Mouse (Mus musculus) splenic B cell, adult 2 months (primary cell): ENCODE results near the gene Nr2e3.
A peak's percentile ranks its signal among the peaks of the same experiment; 100 is the strongest.
"Not testable (repeated sequence)": the region's sequence is repeated elsewhere in the genome, so short reads cannot be mapped to it uniquely, and the experiment has no call there.

ENCODE experiments used
- DNase-seq: peaks from one replicate; pipeline ENCODE4 v3.0.0-alpha.2; 2011; ENCODE audit warnings: low read depth, low spot score
- H3K27me3 ChIP-seq: 2 replicates; pipeline ENCODE4 v1.6.1; 2012; ENCODE audit warnings: mild to moderate bottlenecking, low read length, moderate library complexity, mixed read lengths; ENCODE audit not compliant: control insufficient read depth, poor library complexity, insufficient read depth, severe bottlenecking
- H3K36me3 ChIP-seq: 2 replicates; pipeline ENCODE4 v1.6.1; 2012; ENCODE audit warnings: mild to moderate bottlenecking, low read length, moderate library complexity, mixed read lengths; ENCODE audit not compliant: control insufficient read depth, poor library complexity, insufficient read depth, severe bottlenecking

Nr2e3 gene

DNA sequence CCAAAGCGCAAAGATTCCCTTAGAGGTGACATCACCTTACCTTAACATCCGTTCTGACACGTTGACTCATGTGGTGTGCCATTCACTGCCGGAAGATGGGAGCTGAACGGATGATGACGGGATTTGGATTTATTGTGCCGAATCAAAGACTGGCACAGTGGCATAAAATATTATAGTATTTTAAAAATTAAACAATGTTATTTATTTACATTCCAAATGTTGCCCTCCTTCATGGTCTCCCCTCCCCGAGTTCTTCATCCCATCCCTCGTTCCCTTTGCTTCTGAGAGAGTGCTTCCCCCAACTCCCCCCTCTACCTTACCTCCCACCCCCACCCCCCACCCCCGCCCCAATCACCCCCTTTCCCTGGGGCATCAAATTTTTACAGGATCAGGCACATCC lies at the start of gene Nr2e3:
TSS of gene Nr2e3 (minus strand) at position 101 of the 400 bp plus-strand sequence.
- no peak for DNase-seq
- H3K36me3 ChIP-seq, result no peaks in the 10 kb centered on the region

DNA sequence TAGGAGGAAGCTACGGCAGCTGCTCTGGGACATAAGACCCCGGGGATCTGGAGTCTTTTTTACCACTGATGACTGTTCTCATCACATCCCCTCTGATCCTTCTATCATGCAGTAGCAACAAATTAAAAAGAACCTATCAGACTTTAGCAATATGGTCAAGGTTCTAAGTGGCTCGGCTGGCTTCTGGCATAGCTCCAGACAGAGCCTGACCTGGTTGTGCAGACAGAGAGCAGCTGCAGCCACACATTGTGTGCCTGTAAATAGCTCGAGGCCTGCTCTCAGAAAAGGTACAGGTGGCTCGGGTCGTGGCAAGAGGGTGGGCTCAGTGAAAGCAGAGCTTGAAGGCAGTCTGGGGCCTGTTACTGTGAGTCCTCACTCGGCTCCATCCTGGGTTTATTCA lies 48.5 kb upstream of the Nr2e3 start:
- H3K27me3 ChIP-seq, result no peaks in the 10 kb centered on the region
- no peaks in the 10 kb centered on the region for H3K36me3 ChIP-seq
- DNase-seq, result no peak

More for the DNA sequence above, at the start of gene Nr2e3:
- no peaks in the 10 kb centered on the region for H3K27me3 ChIP-seq

DNA sequence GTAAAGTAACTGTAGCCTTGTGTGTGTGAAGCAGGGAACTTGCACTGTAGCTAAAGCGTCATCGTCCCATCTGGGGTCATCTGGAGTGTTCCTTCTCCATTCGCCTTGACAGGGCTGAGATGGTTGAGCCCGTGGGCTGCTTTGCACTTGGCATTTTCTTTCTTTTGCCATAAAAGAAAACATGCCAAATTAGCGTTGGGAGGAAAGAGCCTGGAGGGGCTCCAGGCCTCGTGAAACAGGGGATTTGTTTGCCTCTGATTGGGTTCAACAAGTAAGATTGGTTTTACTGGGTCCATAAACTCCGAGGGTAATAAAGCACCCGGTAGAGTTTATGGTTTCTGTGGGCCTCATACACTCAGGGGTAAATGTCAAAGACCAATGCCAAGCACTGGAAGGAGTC lies 41.9 kb upstream of the Nr2e3 start:
- DNase-seq, result no peak

DNA sequence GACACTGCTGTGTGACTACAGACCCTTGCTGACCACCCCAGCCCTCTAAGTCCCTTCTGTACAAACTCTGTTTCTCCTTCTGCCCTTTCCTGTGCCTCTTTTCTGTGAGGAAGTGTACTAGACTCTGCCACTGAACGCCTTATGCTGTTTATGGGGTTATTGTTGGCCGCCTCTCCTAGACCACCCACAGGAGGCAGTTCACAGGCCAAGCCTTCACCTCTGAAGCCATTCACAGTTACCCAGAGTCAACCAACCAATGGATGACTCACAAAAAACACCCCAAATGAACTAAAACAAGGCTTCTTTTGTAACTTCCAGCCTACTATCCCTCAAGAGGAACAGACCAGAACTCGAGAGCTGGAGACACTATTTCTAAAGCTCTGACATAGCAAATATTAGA lies 41.0 kb upstream of the Nr2e3 start:
- no peaks in the 10 kb centered on the region for H3K27me3 ChIP-seq
- no peaks in the 10 kb centered on the region for H3K36me3 ChIP-seq
- DNase-seq, result no peak

More for the DNA sequence above, 41.9 kb upstream of the Nr2e3 start:
- Histone ChIP-seq H3K27me3 (no peaks in the 10 kb centered on the region), H3K36me3 (no peaks in the 10 kb centered on the region)

DNA sequence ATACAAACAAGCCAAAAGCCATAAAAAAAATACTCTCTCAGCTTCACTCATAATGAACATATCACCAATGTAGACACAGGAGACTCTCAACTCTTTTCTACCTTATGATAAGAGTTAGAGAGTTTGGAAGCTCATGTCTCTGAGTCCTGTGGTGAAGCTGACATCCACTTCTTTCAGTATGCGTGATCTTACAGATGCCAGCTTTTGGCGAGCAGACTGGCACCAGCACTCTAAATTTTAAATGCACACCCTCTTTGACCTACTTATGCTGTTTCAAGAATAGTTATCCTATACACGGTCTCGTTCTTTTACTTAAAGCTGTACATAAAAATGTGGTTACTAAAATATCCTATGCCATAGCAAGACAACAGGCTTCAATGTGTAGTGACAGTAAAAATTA lies 37.3 kb upstream of the Nr2e3 start:
- no peak for DNase-seq
- no peaks in the 10 kb centered on the region for H3K27me3 ChIP-seq
- no peaks in the 10 kb centered on the region for H3K36me3 ChIP-seq

DNA sequence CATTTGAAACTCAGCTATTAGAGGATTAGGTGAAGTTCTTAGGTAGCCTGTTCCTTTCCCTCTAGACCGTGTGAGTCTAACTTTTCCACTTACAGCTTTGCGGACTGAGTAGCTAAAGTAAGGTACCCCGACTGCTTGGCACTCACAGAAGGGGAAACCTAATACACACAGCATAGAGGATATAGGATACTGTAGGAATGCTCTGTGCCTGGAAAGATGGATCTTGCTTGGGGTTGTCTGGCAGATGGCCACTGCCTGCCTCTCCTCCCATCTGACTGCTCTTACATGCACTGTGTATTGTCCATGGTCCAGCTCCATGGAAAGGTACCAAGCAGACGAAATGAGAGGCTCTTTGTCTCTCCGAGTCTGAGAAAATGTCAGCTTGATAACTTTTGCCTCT lies 30.9 kb upstream of the Nr2e3 start:
- Histone ChIP-seq H3K36me3 (no peaks in the 10 kb centered on the region), H3K27me3 (no peaks in the 10 kb centered on the region)
- no peak for DNase-seq

DNA sequence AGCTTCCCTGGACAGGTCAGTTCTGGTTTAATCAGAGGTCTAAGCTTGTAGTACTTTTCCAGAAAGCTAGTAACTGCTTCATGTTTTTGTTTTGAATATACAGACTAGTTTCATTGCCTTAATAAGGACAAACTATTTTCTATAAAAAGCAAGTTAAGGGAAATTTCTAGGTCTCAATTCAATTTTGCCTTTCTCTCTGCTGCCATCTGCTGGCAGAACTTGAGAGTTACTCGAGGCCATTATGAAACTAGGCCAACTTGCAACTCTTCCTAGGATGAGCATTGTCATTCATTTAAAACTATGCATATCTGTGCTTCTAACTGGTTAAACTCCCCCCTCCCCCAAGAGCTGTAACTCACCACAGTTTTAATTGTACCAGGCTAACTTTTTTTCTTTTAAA lies 29.4 kb upstream of the Nr2e3 start:
- H3K27me3 ChIP-seq, result no peaks in the 10 kb centered on the region
- DNase-seq, result peak; percentile 66
- no peaks in the 10 kb centered on the region for H3K36me3 ChIP-seq

DNA sequence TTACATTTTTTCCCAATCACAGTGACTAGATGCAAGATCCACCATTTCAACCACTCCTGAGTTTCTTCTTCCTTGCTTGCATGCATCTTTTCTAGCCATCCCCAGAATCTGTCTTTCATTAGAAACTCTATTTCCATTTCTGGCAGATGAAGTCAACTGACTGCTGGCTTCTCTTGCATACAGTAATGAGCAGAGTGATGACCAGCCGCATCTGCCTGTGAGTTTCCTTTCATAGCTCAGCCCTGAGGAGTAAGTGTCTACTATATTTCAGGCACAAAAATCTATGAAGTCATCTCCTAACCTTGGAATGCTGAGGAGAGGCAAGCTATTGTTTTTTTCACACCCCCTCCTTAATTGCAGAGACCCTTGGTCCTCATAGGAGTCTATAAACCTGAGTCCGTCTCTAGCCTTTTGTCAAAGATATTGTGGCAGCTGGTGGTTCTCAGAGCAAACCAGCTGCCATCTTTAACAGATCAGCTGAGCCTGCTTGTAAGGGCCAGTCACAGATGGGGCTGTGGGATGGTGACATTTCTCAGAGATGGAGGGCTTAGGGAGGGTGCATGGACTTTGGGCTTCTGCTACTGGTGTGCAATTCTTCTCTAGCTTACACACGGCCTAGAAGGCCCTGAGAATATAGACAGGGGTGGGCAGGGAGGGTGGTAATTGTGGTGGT lies 25.6 kb upstream of the Nr2e3 start:
- H3K36me3 ChIP-seq, result no peaks in the 10 kb centered on the region
- DNase-seq, result no peak
- H3K27me3 ChIP-seq, result no peaks in the 10 kb centered on the region

DNA sequence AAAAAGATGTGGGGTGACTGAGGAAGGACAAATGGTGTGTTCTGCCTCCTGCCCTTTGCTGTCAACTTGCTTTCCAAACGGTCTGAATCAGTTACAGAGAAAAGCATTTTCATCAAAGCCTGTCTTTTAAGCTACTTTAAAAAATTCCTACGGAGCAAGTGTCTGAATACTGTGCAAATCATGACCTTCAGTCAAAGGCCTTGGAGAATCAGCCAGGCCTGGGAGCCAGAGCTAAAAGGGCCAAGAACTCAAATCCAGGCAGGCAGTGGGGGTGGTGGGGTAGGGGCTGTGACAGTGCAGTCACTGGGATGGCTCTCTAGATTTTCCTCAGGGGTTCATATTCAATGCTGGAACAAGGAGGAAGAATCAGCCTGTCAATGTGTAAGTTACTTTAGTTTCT lies 20.7 kb upstream of the Nr2e3 start:
- no peaks in the 10 kb centered on the region for H3K36me3 ChIP-seq
- DNase-seq, result no peak
- H3K27me3 ChIP-seq, result no peaks in the 10 kb centered on the region

DNA sequence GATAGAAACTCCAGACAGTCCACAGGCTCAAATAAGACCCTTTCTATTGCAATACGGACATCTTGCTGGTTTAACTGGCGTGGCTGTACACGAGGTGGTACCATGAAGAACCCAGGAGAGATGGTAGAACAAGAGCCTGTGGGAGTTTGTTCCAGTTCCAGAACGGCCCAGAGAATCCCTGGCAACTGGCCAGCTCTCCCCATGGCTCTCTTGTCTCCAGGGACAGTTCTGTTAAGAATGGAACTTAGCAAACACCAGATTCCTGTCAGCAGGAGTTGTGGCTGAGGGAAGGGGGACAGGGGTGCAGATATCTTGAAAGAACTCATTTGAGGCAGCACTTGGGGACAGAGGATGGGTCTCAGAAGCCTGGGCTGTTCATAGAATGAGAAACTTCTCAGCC lies 10.8 kb upstream of the Nr2e3 start:
- no peak for DNase-seq
- Histone ChIP-seq H3K36me3 (no peaks in the 10 kb centered on the region), H3K27me3 (no peaks in the 10 kb centered on the region)

DNA sequence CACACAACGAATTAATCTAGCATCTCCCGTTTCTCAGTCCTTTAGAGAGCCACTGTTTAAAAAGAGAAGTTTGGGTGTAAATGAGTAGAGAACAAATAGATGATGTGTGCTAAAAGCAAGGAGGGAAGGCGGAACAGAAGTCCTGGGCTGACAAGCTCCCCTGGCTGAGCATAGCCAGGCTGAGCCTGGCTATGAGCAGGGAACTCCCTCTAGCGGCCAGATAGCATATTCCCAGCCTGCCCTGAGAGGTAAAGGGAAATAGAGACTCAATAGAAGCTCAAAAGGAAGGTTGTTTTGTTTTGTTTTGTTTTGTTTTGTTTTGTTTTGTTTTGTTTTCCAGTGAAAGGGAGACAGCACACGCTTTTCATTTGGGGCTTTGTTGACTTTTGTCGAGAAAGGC lies 8.9 kb upstream of the Nr2e3 start:
- H3K36me3 ChIP-seq, result no peaks in the 10 kb centered on the region
- no peaks in the 10 kb centered on the region for H3K27me3 ChIP-seq
- peak; percentile 65 for DNase-seq

DNA sequence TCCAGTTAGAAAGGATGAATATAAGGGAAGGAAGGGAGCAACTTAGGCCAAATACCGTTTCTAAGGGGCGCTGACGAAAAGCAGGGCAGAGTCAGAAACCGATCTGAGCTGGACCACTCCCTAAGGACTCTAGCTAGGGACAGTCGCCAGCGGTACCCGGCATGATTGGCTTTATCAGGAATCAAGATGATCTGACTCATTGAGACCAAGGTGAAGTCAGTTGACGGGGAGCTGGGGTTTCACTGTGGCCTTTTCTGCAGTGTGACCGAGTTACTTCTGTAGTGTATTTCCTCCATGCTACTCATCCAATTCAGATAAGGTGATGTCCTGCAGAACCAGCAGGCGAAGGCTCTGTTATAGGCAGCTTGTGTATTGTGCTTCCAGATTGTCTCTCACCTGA lies 4.6 kb upstream of the Nr2e3 start:
- no peak for DNase-seq
- Histone ChIP-seq H3K27me3 (no peaks in the 10 kb centered on the region), H3K36me3 (no peaks in the 10 kb centered on the region)

DNA sequence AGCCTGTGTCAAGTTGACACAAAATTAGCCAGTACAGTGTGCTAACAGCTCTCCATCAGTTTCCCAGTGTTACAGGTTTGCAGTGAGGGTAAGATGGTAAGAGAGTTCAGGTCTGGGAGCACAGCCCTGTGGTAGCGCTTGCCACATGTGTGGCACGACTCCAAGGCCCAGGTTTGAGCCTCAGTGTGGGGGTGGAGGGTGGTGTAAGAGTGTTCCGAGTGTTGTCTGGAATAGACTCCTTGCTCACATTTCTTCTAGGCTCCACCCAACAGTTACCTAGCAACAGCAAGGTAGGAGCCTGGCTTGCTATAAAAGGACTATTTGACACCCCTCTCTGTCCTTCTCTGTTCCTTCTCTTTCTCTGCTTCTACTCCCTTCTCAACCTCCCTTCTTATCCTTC lies 3.9 kb upstream of the Nr2e3 start:
- H3K36me3 ChIP-seq, result no peaks in the 10 kb centered on the region
- DNase-seq, result no peak
- no peaks in the 10 kb centered on the region for H3K27me3 ChIP-seq

DNA sequence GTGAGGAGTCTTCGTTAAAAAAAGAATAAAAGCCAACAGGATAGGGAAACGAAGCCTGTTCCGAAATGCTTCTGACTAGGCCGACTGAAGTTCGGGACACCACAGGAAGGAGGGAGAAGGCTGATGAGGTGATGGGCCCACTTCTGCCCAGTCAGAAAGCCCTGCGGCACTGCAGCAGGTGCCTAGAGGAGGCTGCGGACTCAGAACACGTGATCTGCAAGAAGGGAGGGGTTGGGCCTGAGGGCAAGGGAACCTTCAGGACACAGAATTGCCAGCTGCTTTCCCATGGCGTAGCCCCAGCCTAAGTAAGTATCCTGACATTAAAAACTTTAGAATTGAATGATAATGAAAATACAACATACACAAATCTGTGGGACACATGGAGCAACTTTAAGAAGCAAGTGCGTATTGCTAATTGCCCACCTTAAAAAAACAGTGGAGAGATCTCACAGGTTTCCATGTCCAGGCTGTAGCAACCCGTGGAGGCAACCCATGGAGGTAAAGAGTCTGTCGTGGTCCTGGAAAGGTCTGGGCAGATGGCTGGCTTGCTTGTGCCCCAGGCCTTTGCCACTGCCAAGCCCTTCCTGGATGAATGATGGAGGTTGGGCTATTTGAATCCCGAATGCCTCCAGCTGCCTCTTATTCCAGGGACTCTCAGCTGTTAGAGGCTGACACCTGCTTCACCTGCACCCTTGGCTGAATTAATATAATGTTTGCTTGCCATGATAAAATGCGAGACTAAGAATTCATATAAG lies 919 bp upstream of the Nr2e3 start:
- no peak for DNase-seq
- Histone ChIP-seq H3K36me3 (no peaks in the 10 kb centered on the region), H3K27me3 (no peaks in the 10 kb centered on the region)

DNA sequence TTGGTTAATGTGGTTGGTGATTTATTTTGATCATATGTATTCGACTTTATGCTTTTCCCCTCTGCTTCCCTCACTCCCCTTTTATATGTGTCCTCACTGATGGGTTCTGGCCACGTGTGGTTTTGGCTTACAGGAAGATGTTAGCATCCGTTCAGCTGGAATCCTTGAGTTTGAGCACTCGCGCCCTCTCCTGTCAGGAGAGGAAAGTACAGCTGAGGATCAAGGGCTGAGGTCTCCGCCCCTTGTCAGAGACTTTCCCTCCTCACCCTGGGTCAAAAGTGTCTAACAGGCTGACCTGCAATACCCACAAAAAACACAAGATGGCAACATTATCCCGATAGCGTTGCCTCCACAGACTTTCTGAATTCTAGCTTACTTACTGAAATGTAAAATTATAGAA lies 1.2 kb downstream of the Nr2e3 start:
- peak; percentile 70 for DNase-seq
- Histone ChIP-seq H3K36me3 (no peaks in the 10 kb centered on the region), H3K27me3 (no peaks in the 10 kb centered on the region)

DNA sequence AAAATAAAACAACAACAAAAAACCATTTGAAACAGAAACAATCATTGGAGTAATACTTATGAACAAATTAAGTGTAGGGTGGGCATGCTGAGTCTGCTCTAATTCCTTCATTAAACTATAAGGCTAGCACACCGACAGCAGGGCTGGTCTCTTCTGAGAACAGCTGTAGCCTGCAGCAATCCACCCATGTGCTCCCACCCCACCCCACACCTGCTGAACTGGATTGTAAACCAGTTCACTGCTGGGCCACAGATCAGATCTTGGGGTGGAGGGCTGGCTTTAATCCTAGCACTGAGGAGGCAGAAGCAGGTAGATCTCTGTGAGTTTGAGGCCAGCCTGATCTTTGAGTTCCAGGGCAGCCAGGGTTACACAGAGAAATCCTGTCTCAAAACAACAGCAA lies 2.3 kb downstream of the Nr2e3 start:
- DNase-seq, H3K36me3 ChIP-seq, H3K27me3 ChIP-seq: not testable (repeated sequence)
